Mouse (Mus musculus): ENCODE measurements around the gene Lamtor3.
"Not testable (repeated sequence)": the region's sequence is repeated elsewhere in the genome, so short reads cannot be mapped to it uniquely, and the experiment has no call there.

Lamtor3 gene

GRCm38 (mm10) chr3:137964014-137964413, 45.7 kb downstream of the Lamtor3 start:
- not testable (repeated sequence) for DNase-seq

- no peak for DNase-seq
Measured at GRCm38 (mm10) chr3:137968105-137968819, 50.0 kb downstream of the Lamtor3 start.

- DNase-seq: peak in 1 of 2 experiments; percentile 8
Measured at GRCm38 (mm10) chr3:137968820-137969486, 50.6 kb downstream of the Lamtor3 start.

GRCm38 (mm10) chr3:137969951-137970350, 51.6 kb downstream of the Lamtor3 start:
- DNase-seq: peak in 1 of 2 experiments; percentile 39

GRCm38 (mm10) chr3:137972224-137972623, 53.9 kb downstream of the Lamtor3 start:
- DNase-seq: no peak

- DNase-seq: no peak
Measured at GRCm38 (mm10) chr3:137972989-137973388, 54.7 kb downstream of the Lamtor3 start.

- DNase-seq: no peak
Measured at GRCm38 (mm10) chr3:137974306-137974705, 56.0 kb downstream of the Lamtor3 start.

- no peak for DNase-seq
Measured at GRCm38 (mm10) chr3:137975435-137975834, 57.1 kb downstream of the Lamtor3 start.

- no peak for DNase-seq
Measured at GRCm38 (mm10) chr3:137975856-137976423, 57.6 kb downstream of the Lamtor3 start.

GRCm38 (mm10) chr3:137976943-137977628, 58.8 kb downstream of the Lamtor3 start:
- DNase-seq: no peak

- DNase-seq: no peak
Measured at GRCm38 (mm10) chr3:137977629-137978041, 59.3 kb downstream of the Lamtor3 start.

- no peak for DNase-seq
Measured at GRCm38 (mm10) chr3:137978233-137978632, 59.9 kb downstream of the Lamtor3 start.

All from kidney, postnatal 36 days (tissue).